Mouse (Mus musculus): ENCODE results near the gene Ankrd10. TPM values are rescaled to one million over a fixed set of nuclear protein-coding genes. Genes with fewer than 3 reads are reported as not detected.
A peak's percentile ranks its signal among the peaks of the same experiment; 100 is the strongest.

The Ankrd10 gene
- polyA plus RNA-seq, 1 experiment from 2014 or later: 98.2 TPM

GRCm38 (mm10) chr8:11629206-11629605 lies 6.4 kb downstream of the Ankrd10 start:
- ATAC-seq (ENCODE audit: insufficient read depth) (no peak), DNase-seq (no peak)
- Histone ChIP-seq H3K9ac (no peak overlapping the region), H3K36me3 (ENCODE audit: insufficient read depth) (peaks cover 68% of the 10 kb centered on the region), H3K27ac (ENCODE audit: low read depth) (no peak overlapping the region), H3K9me3 (ENCODE audit: low read depth, low read length) (no peaks in the 10 kb centered on the region), H3K4me3 (ENCODE audit: low read depth, low read length) (no peak overlapping the region), H3K27me3 (ENCODE audit: insufficient read depth, low read length) (no peaks in the 10 kb centered on the region), H3K4me1 (ENCODE audit: insufficient read depth) (peaks cover 16% of the 10 kb centered on the region), H3K4me2 (no peak overlapping the region)
- TF ChIP-seq CTCF (IDR thresholded peaks at IDR 0.05; ENCODE audit: low read depth): no peak
- 83% methylated on average over 5 of the region's 5 CpGs for WGBS

GRCm38 (mm10) chr8:11628506-11629132 lies 6.9 kb downstream of the Ankrd10 start:
- Histone ChIP-seq H3K9me3 (ENCODE audit: low read depth, low read length) (no peaks in the 10 kb centered on the region), H3K27ac (ENCODE audit: low read depth) (no peak overlapping the region), H3K4me1 (ENCODE audit: insufficient read depth) (peaks cover 13% of the 10 kb centered on the region), H3K4me3 (ENCODE audit: low read depth, low read length) (no peak overlapping the region), H3K9ac (no peak overlapping the region), H3K27me3 (ENCODE audit: insufficient read depth, low read length) (no peaks in the 10 kb centered on the region), H3K36me3 (ENCODE audit: insufficient read depth) (peaks cover 72% of the 10 kb centered on the region), H3K4me2 (no peak overlapping the region)
- no peak for ATAC-seq (ENCODE audit: insufficient read depth)
- no peak for TF ChIP-seq CTCF (IDR thresholded peaks at IDR 0.05; ENCODE audit: low read depth)
- DNase-seq: no peak
- WGBS: 79% methylated on average over 7 of the region's 7 CpGs

GRCm38 (mm10) chr8:11627717-11628116 lies 7.8 kb downstream of the Ankrd10 start:
- WGBS: 77% methylated on average over 9 of the region's 9 CpGs
- no peak for ATAC-seq (ENCODE audit: insufficient read depth)
- H3K4me3 ChIP-seq (ENCODE audit: low read depth, low read length): no peak overlapping the region
- H3K4me1 ChIP-seq (ENCODE audit: insufficient read depth): peaks cover 4% of the 10 kb centered on the region
- no peak overlapping the region for H3K27ac ChIP-seq (ENCODE audit: low read depth)
- no peak overlapping the region for H3K9ac ChIP-seq
- peaks cover 79% of the 10 kb centered on the region for H3K36me3 ChIP-seq (ENCODE audit: insufficient read depth)
- TF ChIP-seq CTCF (IDR thresholded peaks at IDR 0.05; ENCODE audit: low read depth): no peak
- no peaks in the 10 kb centered on the region for H3K9me3 ChIP-seq (ENCODE audit: low read depth, low read length)
- H3K27me3 ChIP-seq (ENCODE audit: insufficient read depth, low read length): no peaks in the 10 kb centered on the region
- no peak for DNase-seq
- no peak overlapping the region for H3K4me2 ChIP-seq

GRCm38 (mm10) chr8:11625084-11625483 lies 10.5 kb downstream of the Ankrd10 start:
- Histone ChIP-seq H3K4me2 (no peak overlapping the region), H3K27ac (ENCODE audit: low read depth) (no peak overlapping the region), H3K27me3 (ENCODE audit: insufficient read depth, low read length) (no peaks in the 10 kb centered on the region), H3K9me3 (ENCODE audit: low read depth, low read length) (no peaks in the 10 kb centered on the region), H3K9ac (no peak overlapping the region), H3K4me1 (ENCODE audit: insufficient read depth) (no peaks in the 10 kb centered on the region), H3K4me3 (ENCODE audit: low read depth, low read length) (no peak overlapping the region), H3K36me3 (ENCODE audit: insufficient read depth) (peaks cover 78% of the 10 kb centered on the region)
- WGBS: 62% methylated on average over 4 of the region's 4 CpGs
- ATAC-seq (ENCODE audit: insufficient read depth) (0 out of 2 replicates have a peak, but pooled peaks have one; percentile 31), DNase-seq (peak; percentile 34)
- no peak for TF ChIP-seq CTCF (IDR thresholded peaks at IDR 0.05; ENCODE audit: low read depth)

- Histone ChIP-seq H3K4me2 (no peak overlapping the region), H3K36me3 (ENCODE audit: insufficient read depth) (peaks cover 82% of the 10 kb centered on the region), H3K27ac (ENCODE audit: low read depth) (no peak overlapping the region), H3K4me1 (ENCODE audit: insufficient read depth) (no peaks in the 10 kb centered on the region), H3K9me3 (ENCODE audit: low read depth, low read length) (no peaks in the 10 kb centered on the region), H3K4me3 (ENCODE audit: low read depth, low read length) (no peak overlapping the region), H3K9ac (no peak overlapping the region), H3K27me3 (ENCODE audit: insufficient read depth, low read length) (no peaks in the 10 kb centered on the region)
- DNase-seq: no peak
- no peak for ATAC-seq (ENCODE audit: insufficient read depth)
- TF ChIP-seq CTCF (IDR thresholded peaks at IDR 0.05; ENCODE audit: low read depth): no peak
- WGBS: 82% methylated on average over 3 of the region's 3 CpGs
Observed at GRCm38 (mm10) chr8:11619091-11619490, 16.5 kb downstream of the Ankrd10 start.

- Histone ChIP-seq H3K27me3 (ENCODE audit: insufficient read depth, low read length) (no peaks in the 10 kb centered on the region), H3K4me2 (no peak overlapping the region), H3K4me3 (ENCODE audit: low read depth, low read length) (no peak overlapping the region), H3K9ac (no peak overlapping the region), H3K36me3 (ENCODE audit: insufficient read depth) (peaks cover 82% of the 10 kb centered on the region), H3K27ac (ENCODE audit: low read depth) (no peak overlapping the region), H3K9me3 (ENCODE audit: low read depth, low read length) (no peaks in the 10 kb centered on the region), H3K4me1 (ENCODE audit: insufficient read depth) (no peaks in the 10 kb centered on the region)
- ATAC-seq (ENCODE audit: insufficient read depth): no peak
- no peak for DNase-seq
- TF ChIP-seq CTCF (IDR thresholded peaks at IDR 0.05; ENCODE audit: low read depth): no peak
- 72% methylated on average over 2 of the region's 2 CpGs for WGBS
Observed at GRCm38 (mm10) chr8:11618063-11618462, 17.5 kb downstream of the Ankrd10 start.

- H3K4me1 ChIP-seq (ENCODE audit: insufficient read depth): no peaks in the 10 kb centered on the region
- H3K27me3 ChIP-seq (ENCODE audit: insufficient read depth, low read length): no peaks in the 10 kb centered on the region
- 9% methylated on average over 1 of the region's 1 CpGs for WGBS
- H3K4me3 ChIP-seq (ENCODE audit: low read depth, low read length): no peak overlapping the region
- no peak overlapping the region for H3K27ac ChIP-seq (ENCODE audit: low read depth)
- DNase-seq (peak; percentile 61), ATAC-seq (ENCODE audit: insufficient read depth) (peak; percentile 35; the same call in 1 of the 2 replicates)
- peaks cover 88% of the 10 kb centered on the region for H3K36me3 ChIP-seq (ENCODE audit: insufficient read depth)
- H3K9me3 ChIP-seq (ENCODE audit: low read depth, low read length): no peaks in the 10 kb centered on the region
- H3K9ac ChIP-seq: no peak overlapping the region
- peak; percentile 79 for TF ChIP-seq CTCF (IDR thresholded peaks at IDR 0.05; ENCODE audit: low read depth)
- H3K4me2 ChIP-seq: no peak overlapping the region
Observed at GRCm38 (mm10) chr8:11616294-11616693, 19.3 kb downstream of the Ankrd10 start.
